Mouse (Mus musculus): ENCODE measurements around the gene Elf4. TPM values are rescaled to one million over a fixed set of nuclear protein-coding genes. Genes with fewer than 3 reads are reported as not detected.

Elf4 gene
- total and polyA plus RNA-seq, 3 experiments: 3.4 to 15.3 TPM; not detected in 1

- Histone ChIP-seq H3K27ac (ENCODE audit: control insufficient read depth, low read depth, low read length) (peak overlapping the region; percentile 10; the same call in 1 of the 2 replicates), H3K9me3 (replicated peaks; ENCODE audit: insufficient read depth, low read length) (no peaks in the 10 kb centered on the region), H3K36me3 (ENCODE audit: control insufficient read depth in 1 of 2, insufficient read depth in 2 of 2, low read length in 2 of 2) (peaks cover 0 to 2% of the 10 kb centered on the region in 2 experiments; a peak in 3 of 4 replicates), H3K4me3 (ENCODE audit: control insufficient read depth in 1 of 2, insufficient read depth in 1 of 2, low read depth in 2 of 2, low read length in 2 of 2) (peak overlapping the region; percentile 67 to 89; a peak in 3 of 4 replicates), H3K9ac (ENCODE audit: control insufficient read depth, low read depth, low read length, poor library complexity, severe bottlenecking) (peak overlapping the region; percentile 45), H3K4me1 (ENCODE audit: control insufficient read depth in 1 of 2, insufficient read depth in 2 of 2, low read length in 2 of 2) (no peaks in the 10 kb centered on the region), H3K79me2 (ENCODE audit: control insufficient read depth, insufficient read depth, low read length, poor library complexity) (no peaks in the 10 kb centered on the region), H3K27me3 (ENCODE audit: control insufficient read depth in 1 of 2, insufficient read depth in 2 of 2, low read length in 2 of 2) (no peaks in the 10 kb centered on the region)
- peak; percentile 80 for DNase-seq (ENCODE audit: low read depth, low spot score)
- peak; percentile 62 for TF ChIP-seq RAD21 (IDR thresholded peaks at IDR 0.05; ENCODE audit: low read depth, low read length)
- TF ChIP-seq CTCF (IDR thresholded peaks at IDR 0.05 in 2 of 3, conservative IDR thresholded peaks at IDR 0.05 in 1 of 3; ENCODE audit: control insufficient read depth in 1 of 3, insufficient read depth in 1 of 3, low read depth in 2 of 3, low read length in 3 of 3, poor library complexity in 1 of 3, severe bottlenecking in 1 of 3): peak; percentile 40 to 91 (median 74); a peak in 5 of 6 replicates
- no peak for TF ChIP-seq TAL1 (IDR thresholded peaks at IDR 0.05; ENCODE audit: low read length)
- peak; percentile 27; the same call in 1 of the 2 replicates for TF ChIP-seq ZC3H11A (IDR thresholded peaks at IDR 0.05; ENCODE audit: low read depth, low read length)
- TF ChIP-seq POLR2AphosphoS2 (IDR thresholded peaks at IDR 0.05; ENCODE audit: low read length): peak; percentile 35; the same call in 1 of the 2 replicates
- peak; percentile 13; the same call in 1 of the 2 replicates for TF ChIP-seq SIN3A (IDR thresholded peaks at IDR 0.05; ENCODE audit: low read length)
- TF ChIP-seq CHD2 (IDR thresholded peaks at IDR 0.05; ENCODE audit: low read length): no peak
- peak; percentile 69 for TF ChIP-seq SMC3 (IDR thresholded peaks at IDR 0.05; ENCODE audit: low read depth, low read length)
- TF ChIP-seq MYC (IDR thresholded peaks at IDR 0.05; ENCODE audit: low read depth, low read length): 0 out of 2 replicates have a peak, but pooled peaks have one; percentile 14
These were observed 53.1 kb downstream of the Elf4 start for GRCm38 (mm10) chrX:48409611-48410387.

GRCm38 (mm10) chrX:48405141-48405540, 57.8 kb downstream of the Elf4 start:
- Histone ChIP-seq H3K36me3 (ENCODE audit: control insufficient read depth in 1 of 2, insufficient read depth in 2 of 2, low read length in 2 of 2) (peaks cover 0 to 2% of the 10 kb centered on the region in 2 experiments; a peak in 2 of 4 replicates), H3K27me3 (ENCODE audit: control insufficient read depth in 1 of 2, insufficient read depth in 2 of 2, low read length in 2 of 2) (no peaks in the 10 kb centered on the region), H3K4me3 (ENCODE audit: control insufficient read depth in 1 of 2, insufficient read depth in 1 of 2, low read depth in 2 of 2, low read length in 2 of 2) (no peak overlapping the region), H3K4me1 (ENCODE audit: control insufficient read depth in 1 of 2, insufficient read depth in 2 of 2, low read length in 2 of 2) (no peaks in the 10 kb centered on the region), H3K27ac (ENCODE audit: control insufficient read depth, low read depth, low read length) (no peak overlapping the region), H3K9me3 (replicated peaks; ENCODE audit: insufficient read depth, low read length) (no peaks in the 10 kb centered on the region), H3K9ac (ENCODE audit: control insufficient read depth, low read depth, low read length, poor library complexity, severe bottlenecking) (no peak overlapping the region), H3K79me2 (ENCODE audit: control insufficient read depth, insufficient read depth, low read length, poor library complexity) (no peaks in the 10 kb centered on the region)
- TF ChIP-seq POLR2AphosphoS2 (IDR thresholded peaks at IDR 0.05; ENCODE audit: low read length) (no peak), ELF1 (IDR thresholded peaks at IDR 0.05; ENCODE audit: low read depth, low read length) (no peak), ZKSCAN1 (IDR thresholded peaks at IDR 0.05; ENCODE audit: low read depth, low read length) (no peak), NELFE (IDR thresholded peaks at IDR 0.05; ENCODE audit: low read depth, low read length) (no peak), SMC3 (IDR thresholded peaks at IDR 0.05; ENCODE audit: low read depth, low read length) (no peak), MAZ (IDR thresholded peaks at IDR 0.05; ENCODE audit: low read depth, low read length) (no peak), MXI1 (IDR thresholded peaks at IDR 0.05; ENCODE audit: low read depth, low read length) (no peak), UBTF (IDR thresholded peaks at IDR 0.05; ENCODE audit: borderline replicate concordance, insufficient read depth, low read depth, low read length) (no peak), RCOR1 (IDR thresholded peaks at IDR 0.05; ENCODE audit: low read depth, low read length) (no peak), ETS1 (IDR thresholded peaks at IDR 0.05; ENCODE audit: low read depth, low read length) (no peak), MAFK (IDR thresholded peaks at IDR 0.05; ENCODE audit: borderline replicate concordance, low read depth, low read length) (no peak), HCFC1 (IDR thresholded peaks at IDR 0.05; ENCODE audit: low read depth, low read length) (no peak), NRF1 (IDR thresholded peaks at IDR 0.05; ENCODE audit: insufficient read depth, low read depth, low read length, poor library complexity, severe bottlenecking) (no peak), POLR2A (IDR thresholded peaks at IDR 0.05; ENCODE audit: control insufficient read depth in 1 of 2, insufficient read depth in 1 of 2, low read depth in 1 of 2, low read length in 2 of 2, poor library complexity in 1 of 2) (no peak), USF1 (IDR thresholded peaks at IDR 0.05; ENCODE audit: low read depth, low read length) (no peak), TAL1 (IDR thresholded peaks at IDR 0.05; ENCODE audit: low read length) (no peak), CTCF (IDR thresholded peaks at IDR 0.05 in 2 of 3, conservative IDR thresholded peaks at IDR 0.05 in 1 of 3; ENCODE audit: control insufficient read depth in 1 of 3, insufficient read depth in 1 of 3, low read depth in 2 of 3, low read length in 3 of 3, poor library complexity in 1 of 3, severe bottlenecking in 1 of 3) (no peak), ZMIZ1 (IDR thresholded peaks at IDR 0.05; ENCODE audit: low read depth, low read length) (no peak), KAT2A (conservative IDR thresholded peaks at IDR 0.05; ENCODE audit: low read depth, low read length) (no peak)
- no peak for DNase-seq (ENCODE audit: low read depth, low spot score)
